Mouse (Mus musculus) heart, embryonic 10.5 days (tissue): ENCODE data around the gene Flcn. TPM values are rescaled to one million over a fixed set of nuclear protein-coding genes. Genes with fewer than 3 reads are reported as not detected.
"Not testable (repeated sequence)": the region's sequence is repeated elsewhere in the genome, so short reads cannot be mapped to it uniquely, and the experiment has no call there.

Experiments used
- DNase-seq: peaks from one replicate; pipeline ENCODE4 v3.0.0-alpha.2; 2017; ENCODE audit warnings: low spot score
- H3K27ac ChIP-seq: fragments of 300-500 bp; sonication (generic); 2 replicates; pipeline ENCODE4 v1.5.1; 2016; ENCODE audit warnings: mild to moderate bottlenecking
- H3K27me3 ChIP-seq: fragments of 300-500 bp; sonication (generic); 2 replicates; pipeline ENCODE4 v1.6.1; 2016; ENCODE audit warnings: mild to moderate bottlenecking; ENCODE audit not compliant: poor library complexity, insufficient read depth, severe bottlenecking
- H3K36me3 ChIP-seq: fragments of 300-500 bp; sonication (generic); 2 replicates; pipeline ENCODE4 v1.6.1; 2016; ENCODE audit warnings: mild to moderate bottlenecking, moderate library complexity
- H3K4me1 ChIP-seq: fragments of 300-500 bp; sonication (generic); 2 replicates; pipeline ENCODE4 v1.6.1; 2016; ENCODE audit warnings: mild to moderate bottlenecking
- H3K4me3 ChIP-seq: fragments of 300-500 bp; sonication (generic); 2 replicates; pipeline ENCODE4 v1.5.1; 2016; ENCODE audit warnings: mild to moderate bottlenecking, moderate library complexity
- H3K9me3 ChIP-seq: fragments of 300-500 bp; sonication (generic); 2 replicates; pipeline ENCODE4 v1.6.1; 2016; ENCODE audit warnings: mild to moderate bottlenecking, moderate library complexity
- WGBS: fragments of 180-500 bp; shearing (Covaris S2); methylation state at CpG from one replicate; pipeline ENCODE4 v1.1.7; 2016; 5-methylcytosine and 5-hydroxymethylcytosine counted together
- polyA plus RNA-seq: library from polyadenylated mRNA; unstranded; fragments of >200 nt; fragmentation: Nextera tagmentation; extraction: Ambion mirVana; gene quantifications from 2 replicates; pipeline ENCODE4 v1.2.1, GENCODE M21; 2016

Flcn gene
- polyA plus RNA-seq, result 24.7 and 25.0 TPM in 2 replicates

DNA sequence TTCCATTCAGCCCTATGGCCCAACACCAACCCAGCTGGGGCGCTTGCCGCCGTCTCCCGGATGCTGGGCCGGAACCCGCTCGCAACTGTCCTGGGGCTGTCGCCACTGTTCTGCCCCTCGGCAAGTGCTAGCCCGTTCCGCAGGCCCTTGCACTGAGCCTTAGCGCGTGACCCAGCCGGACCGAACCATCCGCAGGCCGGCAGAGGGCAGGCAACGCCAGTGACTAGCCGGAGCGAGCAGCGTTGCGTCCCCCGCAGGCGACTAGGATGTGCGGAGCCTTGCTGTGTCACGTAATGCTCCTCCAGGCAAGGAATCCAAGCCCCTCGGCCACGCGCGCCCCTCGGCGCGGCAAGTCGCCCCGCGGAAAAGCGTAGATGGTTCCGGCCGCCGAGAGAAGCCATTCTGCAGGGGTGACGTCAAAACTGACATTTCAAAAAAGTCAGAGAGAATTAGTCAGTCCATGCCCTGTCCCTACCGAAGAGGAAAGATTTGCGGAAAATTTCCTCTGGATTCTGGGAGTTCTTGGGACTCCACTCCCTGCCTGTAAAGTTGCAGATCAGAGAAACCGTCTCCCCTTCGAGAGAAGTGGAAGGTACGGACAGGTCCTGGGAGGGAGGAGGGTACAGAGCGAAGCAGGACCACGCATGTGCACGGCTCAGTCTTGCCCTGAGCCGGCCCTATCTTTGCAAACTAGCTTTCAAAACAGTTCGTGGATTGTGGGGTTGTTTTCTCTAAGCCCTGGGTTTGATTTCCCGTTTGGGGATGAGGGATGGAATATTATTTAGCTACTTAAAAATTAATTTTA lies at the start of gene Flcn:
Gene Flcn, minus strand, starts transcription at position 347 of the 805 bp plus-strand sequence.
- WGBS, result under 1% methylated on average over 52 of the region's 52 CpGs

GRCm38 (mm10) chr11:59852865-59853264 lies 43.0 kb upstream of the Flcn start:
- H3K9me3 ChIP-seq, result no peaks in the 10 kb centered on the region
- 57% methylated on average over 3 of the region's 3 CpGs for WGBS
- DNase-seq, result no peak
- H3K36me3 ChIP-seq, result peaks cover 23% of the 10 kb centered on the region
- no peak overlapping the region for H3K27ac ChIP-seq
- H3K4me3 ChIP-seq, result no peak overlapping the region
- H3K27me3 ChIP-seq, result no peaks in the 10 kb centered on the region
- peaks cover 22% of the 10 kb centered on the region for H3K4me1 ChIP-seq

More for the DNA sequence above, at the start of gene Flcn:
- peak within 1 kb of the TSS; percentile 100 for H3K27ac ChIP-seq
- no peaks in the 10 kb centered on the region for H3K9me3 ChIP-seq
- H3K27me3 ChIP-seq, result no peaks in the 10 kb centered on the region
- DNase-seq, result peak; percentile 92
- H3K4me1 ChIP-seq, result peaks cover 18% of the 10 kb centered on the region
- H3K4me3 ChIP-seq, result peak within 1 kb of the TSS; percentile 92
- peaks cover 32% of the 10 kb centered on the region for H3K36me3 ChIP-seq

GRCm38 (mm10) chr11:59847891-59848884 lies 38.4 kb upstream of the Flcn start:
- under 1% methylated on average over 69 of the region's 69 CpGs for WGBS

GRCm38 (mm10) chr11:59847131-59847530 lies 37.3 kb upstream of the Flcn start:
- Histone ChIP-seq H3K27ac (no peak overlapping the region), H3K4me1 (peaks cover 17% of the 10 kb centered on the region), H3K9me3 (no peaks in the 10 kb centered on the region), H3K27me3 (no peaks in the 10 kb centered on the region), H3K36me3 (0 out of 2 replicates have a peak, but pooled peaks cover 10% of the 10 kb centered on the region), H3K4me3 (peak overlapping the region; percentile 83)
- DNase-seq, result no peak
- 29% methylated on average over 2 of the region's 2 CpGs for WGBS

More at GRCm38 (mm10) chr11:59847891-59848884, 38.4 kb upstream of the Flcn start:
- H3K4me1 ChIP-seq, result peaks cover 22% of the 10 kb centered on the region
- peak overlapping the region; percentile 83 for H3K4me3 ChIP-seq
- no peaks in the 10 kb centered on the region for H3K27me3 ChIP-seq
- H3K36me3 ChIP-seq, result peaks cover 14% of the 10 kb centered on the region; the same call in 1 of the 2 replicates
- DNase-seq, result peak; percentile 93
- peak overlapping the region; percentile 96 for H3K27ac ChIP-seq
- no peaks in the 10 kb centered on the region for H3K9me3 ChIP-seq

- Histone ChIP-seq H3K27ac (no peak overlapping the region), H3K9me3 (no peaks in the 10 kb centered on the region), H3K4me3 (no peak overlapping the region), H3K27me3 (no peaks in the 10 kb centered on the region), H3K4me1 (peaks cover 17% of the 10 kb centered on the region), H3K36me3 (0 out of 2 replicates have a peak, but pooled peaks cover 10% of the 10 kb centered on the region)
- no peak for DNase-seq
- WGBS, result 94% methylated on average over 11 of the region's 11 CpGs
Measured at GRCm38 (mm10) chr11:59846311-59846710, 36.5 kb upstream of the Flcn start.

GRCm38 (mm10) chr11:59839459-59840126 lies 29.8 kb upstream of the Flcn start, which contains the start of gene Cops3:
Gene Cops3 (minus strand): TSS chr11:59839838.
- Histone ChIP-seq H3K27me3 (no peaks in the 10 kb centered on the region), H3K27ac (peak within 1 kb of the TSS; percentile 99), H3K4me3 (peak within 1 kb of the TSS; percentile 98), H3K36me3 (peaks cover 25% of the 10 kb centered on the region), H3K4me1 (peaks cover 20% of the 10 kb centered on the region), H3K9me3 (no peaks in the 10 kb centered on the region)
- 1% methylated on average over 43 of the region's 43 CpGs for WGBS
- peak; percentile 98 for DNase-seq

GRCm38 (mm10) chr11:59839008-59839458 lies 29.2 kb upstream of the Flcn start, which contains the start of gene Nt5m:
Gene Nt5m (plus strand): TSS chr11:59839447.
- Histone ChIP-seq H3K9me3 (no peaks in the 10 kb centered on the region), H3K4me3 (peak within 1 kb of the TSS; percentile 98), H3K27ac (peak within 1 kb of the TSS; percentile 99), H3K36me3 (peaks cover 31% of the 10 kb centered on the region), H3K27me3 (no peaks in the 10 kb centered on the region), H3K4me1 (peaks cover 20% of the 10 kb centered on the region)
- 0% methylated on average over 24 of the region's 24 CpGs for WGBS
- DNase-seq, result peak; percentile 97

DNA sequence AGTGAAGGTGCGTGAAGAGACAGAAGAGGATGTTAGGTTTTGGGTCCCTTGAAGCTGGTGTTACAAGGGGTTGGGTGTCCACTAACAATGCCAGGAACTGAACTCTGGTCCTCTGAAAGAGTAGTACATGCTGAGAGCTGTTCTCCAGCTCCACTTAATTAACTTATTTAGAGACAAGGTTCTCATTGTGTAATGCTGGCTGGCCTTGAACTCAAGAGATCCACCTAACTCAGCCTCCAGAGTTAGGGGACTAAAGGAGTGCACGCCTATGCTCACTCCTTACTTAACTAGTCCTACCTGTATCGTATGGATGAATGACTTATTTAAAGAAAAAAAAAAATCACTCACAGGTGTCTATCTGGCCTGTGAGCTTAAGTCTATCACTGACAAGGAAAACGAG lies 28.6 kb upstream of the Flcn start:
- Histone ChIP-seq H3K27me3 (no peaks in the 10 kb centered on the region), H3K27ac (no peak overlapping the region; the same call in 1 of the 2 replicates), H3K36me3 (peaks cover 37% of the 10 kb centered on the region), H3K4me1 (peaks cover 20% of the 10 kb centered on the region), H3K4me3 (peak overlapping the region; percentile 98), H3K9me3 (no peaks in the 10 kb centered on the region)
- no peak for DNase-seq
- 65% methylated on average over 4 of the region's 4 CpGs for WGBS

DNA sequence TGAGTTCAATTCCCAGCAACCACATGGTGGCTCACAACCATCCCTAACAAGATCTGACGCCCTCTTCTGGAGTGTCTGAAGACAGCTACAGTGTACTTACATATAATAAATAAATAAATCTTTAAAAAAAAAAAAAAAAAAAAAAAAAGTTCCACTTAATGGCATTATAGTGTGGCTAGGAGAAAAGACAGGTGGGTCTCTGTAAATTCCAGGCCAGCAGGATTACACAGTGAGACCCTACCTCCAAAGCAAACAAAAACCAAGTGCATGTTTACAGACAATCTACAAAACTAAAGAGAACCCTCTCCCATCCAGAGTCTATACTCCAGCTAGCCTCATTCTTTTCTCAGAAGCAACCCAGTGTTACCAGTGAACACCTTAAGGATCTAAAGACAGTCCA lies 28.0 kb upstream of the Flcn start:
- not testable (repeated sequence) for H3K27ac ChIP-seq, H3K27me3 ChIP-seq, H3K9me3 ChIP-seq, DNase-seq, H3K4me3 ChIP-seq
- H3K4me1 ChIP-seq, result peaks cover 20% of the 10 kb centered on the region
- H3K36me3 ChIP-seq, result peaks cover 43% of the 10 kb centered on the region
- WGBS, result no CpG with 5 or more reads among the region's 1 CpGs

DNA sequence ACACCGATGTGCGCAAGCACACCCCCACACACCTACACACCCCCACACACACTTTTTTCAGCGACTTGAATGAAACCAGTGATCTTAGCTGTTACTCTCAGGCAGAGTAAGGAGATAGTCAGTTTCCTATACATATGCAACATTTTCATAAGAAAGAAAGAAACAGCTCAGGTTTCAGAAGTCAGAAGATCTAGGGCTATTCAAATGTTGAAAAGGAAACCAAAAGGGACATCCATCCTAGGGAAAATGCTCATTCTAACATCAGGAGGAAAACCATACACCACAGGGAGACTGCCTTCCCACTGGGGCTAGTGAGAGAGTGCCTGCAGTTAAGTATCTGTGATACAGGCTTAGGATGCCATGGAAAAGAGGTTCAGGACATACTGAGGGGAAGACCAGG lies 11.8 kb upstream of the Flcn start:
- WGBS, result 83% methylated on average over 3 of the region's 3 CpGs

GRCm38 (mm10) chr11:59817916-59818315 lies 8.1 kb upstream of the Flcn start:
- H3K4me3 ChIP-seq, result no peak overlapping the region
- H3K27ac ChIP-seq, result no peak overlapping the region
- H3K27me3 ChIP-seq, result no peaks in the 10 kb centered on the region
- no peaks in the 10 kb centered on the region for H3K9me3 ChIP-seq
- peaks cover 79% of the 10 kb centered on the region for H3K36me3 ChIP-seq
- no peak for DNase-seq
- whole genome bisulfite sequencing, result 98% methylated on average over 3 of the region's 3 CpGs
- H3K4me1 ChIP-seq, result no peaks in the 10 kb centered on the region

More for the DNA sequence above, 11.8 kb upstream of the Flcn start:
- H3K9me3 ChIP-seq, result no peaks in the 10 kb centered on the region
- no peak overlapping the region for H3K27ac ChIP-seq
- H3K4me3 ChIP-seq, result no peak overlapping the region
- no peaks in the 10 kb centered on the region for H3K4me1 ChIP-seq
- no peak for DNase-seq
- H3K27me3 ChIP-seq, result no peaks in the 10 kb centered on the region
- H3K36me3 ChIP-seq, result peaks cover 100% of the 10 kb centered on the region

DNA sequence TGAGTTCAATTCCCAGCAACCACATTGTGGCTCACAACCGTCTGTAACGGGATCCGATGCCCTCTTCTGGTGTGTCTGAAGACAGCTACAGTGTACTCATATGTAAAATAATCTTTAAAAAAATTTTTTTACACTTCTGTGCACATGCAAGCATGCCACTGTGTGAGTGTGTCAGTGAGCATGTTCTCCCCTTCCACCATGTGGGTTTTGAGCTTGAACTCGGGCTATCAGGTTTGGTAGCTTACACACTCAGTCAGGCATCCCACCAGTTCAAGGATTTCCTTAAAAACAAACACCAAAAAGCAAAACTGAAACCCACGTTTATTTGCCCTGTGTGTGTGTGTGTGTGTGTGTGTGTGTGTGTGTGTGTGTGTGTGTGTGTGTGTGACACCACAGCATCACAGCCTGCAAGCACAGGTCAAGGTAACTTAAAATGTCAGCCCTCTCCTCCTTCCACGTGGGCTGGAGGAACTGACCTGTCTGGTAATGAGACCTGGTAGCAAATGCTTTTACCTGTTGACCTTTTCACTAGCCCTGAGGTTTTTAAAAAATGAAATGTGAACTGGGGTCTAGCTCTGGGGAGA lies 5.8 kb upstream of the Flcn start:
- WGBS, result 86% methylated on average over 6 of the region's 6 CpGs
- Histone ChIP-seq H3K27ac (no peak overlapping the region), H3K4me3 (no peak overlapping the region), H3K4me1 (peaks cover 6% of the 10 kb centered on the region; the same call in 1 of the 2 replicates), H3K9me3 (no peaks in the 10 kb centered on the region), H3K27me3 (no peaks in the 10 kb centered on the region), H3K36me3 (peaks cover 55% of the 10 kb centered on the region)
- no peak for DNase-seq
